Mouse (Mus musculus) kidney, adult 2 months (tissue): ENCODE measurements around the gene Eef2k.

ENCODE experiments used
- CTCF ChIP-seq: fragments of 200-500 bp; conservative IDR thresholded peaks from 2 replicates; pipeline ENCODE4 v1.5.1; 2011; ENCODE audit warnings: low read depth, mild to moderate bottlenecking, control low read depth, low read length, moderate library complexity, mixed read lengths; ENCODE audit not compliant: insufficient read depth, insufficient read length
- POLR2A ChIP-seq: fragments of 200-500 bp; IDR thresholded peaks from one replicate; pipeline ENCODE4 v1.6.1; 2011; ENCODE audit warnings: low read depth, low read length, control low read depth

DNA sequence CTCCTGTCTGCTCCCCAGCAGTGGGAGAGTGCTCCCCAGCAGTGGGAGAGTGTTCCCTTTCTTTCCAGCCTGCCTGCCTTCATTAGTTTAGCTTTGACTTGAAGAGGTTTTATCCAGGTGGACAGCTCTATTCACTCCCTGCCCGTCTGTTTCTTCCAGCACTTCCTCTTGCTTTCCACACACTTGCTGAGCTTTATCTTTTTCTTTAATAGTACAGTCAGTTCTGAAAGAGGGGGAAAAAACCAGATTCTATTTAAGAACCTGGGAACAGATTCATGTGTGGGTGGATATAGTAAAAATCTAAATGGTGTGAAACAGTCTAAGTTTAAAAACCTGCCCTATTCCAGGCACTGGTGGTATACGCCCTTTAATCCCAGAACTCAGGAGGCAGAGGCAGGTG is 17.5 kb upstream of the Eef2k start:
- TF ChIP-seq POLR2A: no peak
- no peak for TF ChIP-seq CTCF
